Mouse (Mus musculus): ENCODE measurements at regions not wholly inside any gene's neighbourhood (a gene's known extent, or its start where the extent isn't known, plus 50 kb on each side); places are given as distances from the start of the nearest gene placed in this dataset.

GRCm38 (mm10) chr3:39390442-39390841 is 503.7 kb downstream of the Fat4 start:
- DNase-seq: no peak

DNA sequence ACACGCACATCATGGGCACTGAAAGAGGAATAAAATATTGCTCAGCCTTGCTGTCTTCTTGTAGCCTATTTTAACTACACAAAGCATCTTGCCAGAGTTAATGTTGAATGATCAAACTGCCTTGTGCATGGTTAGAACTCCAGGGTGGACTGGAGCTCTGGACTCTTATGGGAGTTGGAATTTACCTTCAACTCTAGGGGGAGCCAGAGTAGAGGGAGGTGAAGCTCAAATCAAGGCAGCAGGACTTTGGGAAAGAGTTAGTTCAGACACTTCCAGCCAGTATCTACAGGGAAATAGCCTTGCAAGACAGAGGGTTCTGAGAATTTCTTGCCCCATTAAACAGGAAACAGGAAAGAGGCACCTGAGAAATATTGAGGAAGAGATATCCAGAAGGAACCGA is 505.3 kb downstream of the Fat4 start:
- no peak for DNase-seq

- DNase-seq: no peak
Measured at GRCm38 (mm10) chr3:39396672-39397071, 509.9 kb downstream of the Fat4 start.

GRCm38 (mm10) chr3:39397255-39397654 is 510.5 kb downstream of the Fat4 start:
- DNase-seq: no peak

GRCm38 (mm10) chr3:39397677-39398076 is 510.9 kb downstream of the Fat4 start:
- DNase-seq: no peak

DNA sequence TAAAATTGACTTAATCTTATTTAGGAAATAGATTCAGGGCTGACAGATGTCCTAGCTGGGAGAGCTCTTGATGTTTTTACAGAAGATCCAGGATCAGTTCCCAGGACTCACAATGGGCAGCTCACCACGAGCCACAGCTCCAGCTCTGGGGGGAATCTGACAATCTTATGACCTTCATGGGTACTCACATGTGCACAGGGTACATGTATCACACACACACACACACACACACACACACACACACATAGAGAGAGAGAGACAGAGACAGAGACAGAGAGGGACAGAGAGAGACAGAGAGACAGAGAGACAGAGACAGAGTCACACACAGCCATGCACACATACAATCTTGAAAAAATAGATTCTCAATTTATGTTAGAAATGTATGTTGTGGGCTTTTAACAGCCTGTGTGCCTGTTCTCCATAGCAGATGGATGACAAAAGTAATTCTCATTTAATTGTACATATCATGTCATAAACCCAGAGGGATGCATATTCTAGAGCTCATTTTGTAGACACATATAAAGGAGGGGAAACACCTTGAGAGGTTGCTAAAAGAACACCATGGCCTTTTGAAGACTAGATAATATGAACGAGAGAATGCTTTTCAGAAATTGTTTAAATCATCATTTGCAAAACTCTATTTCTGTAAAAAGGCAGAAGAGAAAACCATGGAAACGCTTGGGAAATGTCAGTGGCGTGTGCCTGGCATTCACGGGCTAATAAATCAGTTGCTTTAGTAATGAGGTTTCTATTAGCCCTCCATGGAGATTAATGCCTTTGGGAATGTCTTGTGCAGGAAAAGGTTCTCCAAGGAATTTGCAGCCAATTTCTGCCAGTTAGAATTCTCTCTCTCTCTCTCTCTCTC is 538.3 kb downstream of the Fat4 start:
- DNase-seq: no peak

DNA sequence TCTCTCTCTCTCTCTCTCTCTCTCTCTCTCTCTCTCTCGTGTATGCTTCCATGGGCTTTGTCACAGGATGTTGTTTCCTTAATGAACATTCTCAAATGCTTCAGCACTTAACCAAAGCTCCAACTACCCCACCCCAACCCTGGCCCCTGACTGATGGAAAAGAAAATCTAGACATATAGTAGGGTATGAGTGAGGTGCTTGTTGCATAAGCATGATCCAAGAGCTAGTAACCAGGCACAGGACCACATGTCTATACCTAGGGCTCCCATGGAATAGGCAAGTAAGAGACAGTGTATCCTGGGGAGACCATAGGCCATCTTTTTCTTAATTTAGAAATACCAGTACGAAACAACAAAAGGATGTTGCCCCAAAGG is 538.9 kb downstream of the Fat4 start:
- DNase-seq: no peak

DNA sequence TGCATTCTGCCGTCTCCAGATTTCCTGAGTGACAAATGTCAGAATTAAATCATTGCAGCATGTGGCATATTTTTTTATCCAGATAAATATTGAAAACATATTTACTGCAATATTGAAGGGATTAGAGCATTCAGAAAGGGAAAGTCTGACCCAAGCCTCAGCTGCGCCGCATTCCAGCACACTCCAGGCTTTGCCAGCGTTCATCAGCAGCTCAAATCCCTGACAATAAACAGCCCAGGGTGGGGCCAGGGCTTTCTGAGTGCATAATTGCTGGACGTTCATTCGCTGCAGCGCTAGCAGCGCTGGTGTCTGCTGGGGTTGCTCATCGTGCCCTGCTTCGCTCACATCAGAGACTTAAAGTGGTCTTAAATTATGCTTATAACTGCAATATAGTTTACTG is 556.6 kb downstream of the Fat4 start:
- no peak for DNase-seq

DNA sequence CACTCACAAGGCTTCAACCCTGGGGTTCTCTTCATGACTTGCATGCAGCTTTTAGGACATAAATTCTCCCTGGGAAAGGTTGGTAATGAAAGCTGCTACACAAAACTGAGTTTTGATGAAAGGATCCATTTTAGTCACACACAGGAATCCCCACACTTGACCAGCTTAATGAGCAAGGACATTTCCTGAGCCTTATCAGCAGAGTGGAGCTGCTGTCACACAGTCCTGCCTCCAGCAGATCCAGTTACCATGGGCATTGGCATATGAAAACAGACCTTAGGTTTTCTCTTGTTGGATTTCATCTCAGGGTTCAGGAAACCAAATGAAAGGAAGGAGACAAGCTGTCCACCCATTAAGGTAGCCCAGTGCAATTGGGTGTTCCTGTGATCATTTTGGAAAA is 568.9 kb downstream of the Fat4 start:
- no peak for DNase-seq

- no peak for DNase-seq
Measured at GRCm38 (mm10) chr3:39460183-39460888, 573.6 kb downstream of the Fat4 start.

- no peak for DNase-seq
Measured at GRCm38 (mm10) chr3:39461561-39461960, 574.8 kb downstream of the Fat4 start.

DNA sequence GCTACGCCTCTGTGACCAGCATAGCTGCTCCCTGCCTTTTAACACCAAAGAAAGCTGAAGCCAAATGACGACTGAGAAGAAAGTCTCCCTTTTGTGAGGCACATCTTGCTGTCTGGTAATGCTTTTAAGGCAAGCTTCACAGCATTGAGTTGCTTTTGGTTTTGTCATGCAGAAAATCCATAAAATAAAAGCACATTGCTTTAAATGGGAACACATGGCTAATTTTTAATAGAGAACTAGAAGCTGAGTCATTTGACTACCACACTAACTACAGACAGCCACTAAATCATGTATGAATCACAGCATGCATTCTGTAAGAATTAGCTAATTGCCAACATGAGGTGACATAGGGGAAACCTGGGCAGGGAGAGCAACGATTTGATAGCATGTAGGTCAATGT is 579.1 kb downstream of the Fat4 start:
- no peak for DNase-seq

DNA sequence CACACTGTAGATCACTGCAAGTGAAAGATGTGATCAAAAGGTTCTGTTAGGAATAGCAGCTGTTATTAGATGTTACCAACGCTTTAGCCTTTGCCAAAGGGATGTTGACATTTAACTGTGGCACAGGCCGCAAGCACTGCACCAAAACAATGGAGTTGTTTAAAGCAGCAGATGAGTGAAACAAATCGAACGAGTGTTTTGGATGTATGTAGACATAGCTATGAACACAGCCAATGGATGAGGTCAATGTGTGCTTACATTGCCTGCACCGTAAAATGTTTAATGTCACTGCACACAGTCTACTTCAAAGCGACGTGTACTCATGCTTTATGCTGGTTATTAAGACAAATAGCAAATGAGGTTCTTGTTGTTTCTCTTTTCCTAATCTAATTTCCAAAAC is 602.7 kb downstream of the Fat4 start:
- no peak for DNase-seq

DNA sequence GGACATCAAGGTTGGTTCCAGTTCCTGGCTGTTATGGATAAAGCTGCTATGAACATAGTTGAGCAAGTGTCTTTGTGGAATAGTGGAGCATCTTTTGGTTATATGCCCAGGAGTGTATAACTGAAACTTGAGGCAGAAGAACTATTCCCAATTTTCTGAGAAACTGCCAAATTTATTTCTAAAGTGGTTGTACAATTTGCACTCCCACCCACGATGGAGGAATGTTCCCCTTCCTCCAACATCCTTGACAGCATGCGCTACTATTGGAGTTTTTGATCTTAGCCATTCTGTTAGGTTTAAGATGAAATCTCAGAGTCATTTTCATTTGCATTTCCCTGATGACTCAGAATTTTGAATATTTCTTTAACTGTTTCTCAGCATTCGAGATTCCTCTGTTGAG is 607.6 kb downstream of the Fat4 start:
- no peak for DNase-seq

DNA sequence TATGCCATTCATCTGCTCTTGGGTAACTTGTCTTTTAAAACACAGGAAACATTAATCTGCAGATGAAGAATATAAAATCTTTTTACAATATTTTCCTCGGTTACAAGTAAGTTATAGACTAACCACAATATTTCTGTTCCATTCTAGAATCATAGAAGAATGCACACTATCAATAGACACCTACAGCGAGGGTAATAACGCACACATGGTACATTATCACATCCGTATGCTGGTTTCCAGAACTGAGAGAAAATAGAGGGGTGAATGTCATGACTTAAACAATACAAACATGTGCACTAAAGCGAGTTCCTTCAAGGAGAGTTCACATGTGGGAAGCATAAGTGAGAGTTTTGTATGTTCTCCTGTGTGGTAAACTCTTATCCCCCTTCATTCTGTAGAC is 641.3 kb downstream of the Fat4 start:
- DNase-seq: no peak

DNA sequence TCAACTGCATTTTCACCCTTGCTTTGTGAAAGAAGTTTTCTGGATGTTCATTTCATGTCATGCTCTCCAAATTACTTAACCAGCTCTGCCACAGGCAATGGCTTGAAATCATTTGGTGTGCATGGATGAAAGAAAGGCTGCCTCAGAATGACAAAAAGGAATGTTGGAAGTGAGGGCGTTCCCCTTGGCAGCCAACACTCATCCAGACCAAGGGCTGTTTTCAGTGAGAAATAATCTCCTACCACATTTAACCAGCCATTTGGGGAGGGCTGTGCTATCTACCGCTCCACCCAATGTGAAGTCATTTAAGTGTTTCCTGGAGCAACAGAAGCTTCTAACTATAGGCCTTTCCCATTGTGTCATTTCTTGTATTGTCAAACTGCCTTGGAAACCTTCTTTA is 650.8 kb downstream of the Fat4 start:
- DNase-seq: no peak

DNA sequence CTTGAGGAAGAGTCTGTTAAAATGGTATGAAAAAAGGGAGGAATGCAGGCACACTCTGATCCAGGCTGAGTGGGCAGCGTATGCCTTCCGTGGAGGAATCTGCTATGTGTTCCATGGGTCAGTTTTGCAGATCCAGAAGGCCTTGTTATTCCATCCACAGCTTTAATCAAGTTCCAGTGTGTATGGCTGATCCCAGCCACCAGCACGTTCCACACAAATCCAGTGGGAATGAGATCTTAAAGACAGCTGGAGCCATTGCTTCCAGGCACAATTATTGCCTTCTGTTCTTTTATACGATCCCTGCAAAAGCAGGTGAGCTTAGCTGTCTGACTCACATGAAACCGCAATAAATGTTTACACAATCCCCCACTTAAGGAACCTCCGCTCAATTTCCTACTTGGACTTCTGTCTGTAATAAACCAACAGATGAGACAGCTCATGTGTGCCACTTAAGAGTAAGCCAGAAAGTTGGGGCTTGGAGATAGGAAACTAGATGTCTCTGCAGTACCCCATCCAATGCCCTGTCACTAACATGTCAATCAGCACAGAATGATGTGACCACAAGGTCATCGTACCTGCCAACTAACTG is 653.9 kb downstream of the Fat4 start:
- DNase-seq: no peak

GRCm38 (mm10) chr3:39559460-39560041 is 672.8 kb downstream of the Fat4 start:
- no peak for DNase-seq

- no peak for DNase-seq
Measured at GRCm38 (mm10) chr3:39560951-39561350, 674.2 kb downstream of the Fat4 start.

DNA sequence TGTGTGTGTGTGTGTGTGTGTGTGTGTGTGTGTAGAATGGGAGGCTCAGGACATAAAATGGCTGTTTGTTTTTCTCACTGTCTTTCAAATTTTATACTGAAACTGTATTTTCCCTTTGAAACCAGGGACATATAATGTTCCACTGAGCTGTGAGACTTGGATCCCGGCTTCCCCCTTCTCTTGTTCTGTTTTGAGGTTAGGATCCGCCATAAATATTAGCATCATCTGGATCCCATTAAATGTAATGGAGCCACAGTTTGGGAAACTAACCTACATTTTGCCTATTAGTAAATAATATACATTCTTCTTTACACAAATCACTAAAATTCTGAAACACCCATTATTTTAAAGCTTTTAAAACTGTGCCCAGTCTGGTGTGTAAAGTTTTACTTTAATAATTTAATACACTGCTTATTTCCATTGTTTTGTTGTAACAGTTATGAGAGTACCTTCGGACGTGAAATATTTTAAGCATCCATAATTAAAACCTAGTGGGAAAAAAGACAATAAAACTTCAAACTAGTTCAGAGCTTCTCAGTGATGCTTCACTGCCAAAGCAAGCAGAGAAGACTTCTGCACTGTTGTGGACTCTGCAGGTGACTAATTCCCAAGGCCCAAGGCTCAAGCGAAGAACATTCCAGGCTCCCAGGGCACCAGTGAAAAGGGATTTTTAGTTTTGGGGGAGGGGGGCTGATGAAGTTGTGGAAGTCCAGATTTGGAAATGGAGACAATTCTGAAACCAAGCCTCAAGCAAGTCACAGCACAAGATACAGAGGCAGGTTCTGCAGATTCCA is 684.9 kb downstream of the Fat4 start:
- no peak for DNase-seq

GRCm38 (mm10) chr3:39575200-39575599 is 688.5 kb downstream of the Fat4 start:
- DNase-seq: no peak

- no peak for DNase-seq
Measured at GRCm38 (mm10) chr3:39591312-39591711, 704.6 kb downstream of the Fat4 start.

All from cerebellum, adult 11-12 months (tissue).